Mouse (Mus musculus) MEL (cell line): ENCODE results near the gene Hoxa11.

Source experiments
- CTCF ChIP-seq, 3 experiments: IDR thresholded peaks in 2 of 3; conservative IDR thresholded peaks in 1 of 3; 2 replicates each; pipeline ENCODE4 v1.5.1; 2011 to 2012; ENCODE audit warnings: low read length in 3 of 3, low read depth in 2 of 3, mild to moderate bottlenecking in 2 of 3, improper control_type of control experiment in 1 of 3, inconsistent platforms in 1 of 3, mixed read lengths in 1 of 3, moderate library complexity in 1 of 3; ENCODE audit not compliant: control insufficient read depth in 1 of 3, insufficient read depth in 1 of 3, poor library complexity in 1 of 3, severe bottlenecking in 1 of 3
- E2F4 ChIP-seq: IDR thresholded peaks from 2 replicates; pipeline ENCODE4 v1.6.1; 2011; ENCODE audit warnings: low read depth, low read length, improper control_type of control experiment, borderline replicate concordance
- EP300 ChIP-seq, 2 experiments: IDR thresholded peaks; 2 replicates each; pipeline ENCODE4 v1.6.1; 2011; ENCODE audit warnings: improper control_type of control experiment in 2 of 2, low read length in 2 of 2, low read depth in 1 of 2, mild to moderate bottlenecking in 1 of 2
- GATA1 ChIP-seq: IDR thresholded peaks from 2 replicates; pipeline ENCODE4 v1.6.1; 2011; ENCODE audit warnings: low read depth, low read length, improper control_type of control experiment
- KAT2A ChIP-seq: conservative IDR thresholded peaks from 2 replicates; pipeline ENCODE4 v1.6.1; 2012; ENCODE audit warnings: low read depth, low read length, improper control_type of control experiment, inconsistent platforms
- MEF2A ChIP-seq: IDR thresholded peaks from 2 replicates; pipeline ENCODE4 v1.6.1; 2014; ENCODE audit warnings: low read depth, mild to moderate bottlenecking, inconsistent platforms, low read length, improper control_type of control experiment; ENCODE audit not compliant: poor library complexity, insufficient replicate concordance, severe bottlenecking; ENCODE audit errors: extremely low read depth
- NELFE ChIP-seq: IDR thresholded peaks from 2 replicates; pipeline ENCODE4 v1.6.1; 2011; ENCODE audit warnings: low read depth, low read length, improper control_type of control experiment
- POLR2A ChIP-seq, 2 experiments: IDR thresholded peaks; 2 replicates each; pipeline ENCODE4 v1.6.1; 2011 to 2012; ENCODE audit warnings: low read length in 2 of 2, mild to moderate bottlenecking in 2 of 2, control low read depth in 1 of 2, improper control_type of control experiment in 1 of 2, low read depth in 1 of 2, moderate library complexity in 1 of 2; ENCODE audit not compliant: control insufficient read depth in 1 of 2, insufficient read depth in 1 of 2, poor library complexity in 1 of 2

DNA sequence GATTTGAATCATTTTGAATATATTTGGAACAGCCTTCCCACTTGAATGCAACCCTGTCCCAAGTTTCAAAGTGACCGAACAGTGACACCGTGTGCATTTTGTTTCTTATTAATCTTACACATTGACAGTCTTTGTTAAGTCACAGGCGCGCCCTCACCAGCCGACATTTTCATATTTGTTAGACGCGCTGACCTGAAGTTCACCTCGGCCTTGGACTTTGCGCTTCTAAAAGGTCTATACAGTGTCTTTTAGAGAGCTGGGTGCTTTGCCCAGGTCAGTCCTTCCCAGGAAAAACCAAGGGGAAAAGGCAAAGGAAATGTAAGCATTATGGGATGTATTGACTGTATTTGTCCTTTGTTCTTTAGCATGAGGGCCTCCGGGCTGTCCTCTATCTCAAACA lies 50.9 kb downstream of the Hoxa11 start:
- TF ChIP-seq CTCF (IDR thresholded peaks at IDR 0.05 in 2 of 3, conservative IDR thresholded peaks at IDR 0.05 in 1 of 3; ENCODE audit: control insufficient read depth in 1 of 3, insufficient read depth in 1 of 3, low read depth in 2 of 3, low read length in 3 of 3, poor library complexity in 1 of 3, severe bottlenecking in 1 of 3) (no peak), POLR2A (IDR thresholded peaks at IDR 0.05; ENCODE audit: control insufficient read depth in 1 of 2, insufficient read depth in 1 of 2, low read depth in 1 of 2, low read length in 2 of 2, poor library complexity in 1 of 2) (no peak), GATA1 (no peak), MEF2A (no peak), E2F4 (no peak), KAT2A (no peak), NELFE (no peak), EP300 (IDR thresholded peaks at IDR 0.05; ENCODE audit: low read depth in 1 of 2, low read length in 2 of 2) (no peak)
